Mouse (Mus musculus) forebrain, postnatal 0 days (tissue): ENCODE measurements around the gene Polr2i. TPM values are rescaled to one million over a fixed set of nuclear protein-coding genes. Genes with fewer than 3 reads are reported as not detected.

Experiments used
- ATAC-seq: fragments of 200-750 bp; cut with Nextera tagmentation; 2 replicates; pipeline ENCODE4 v1.8.0; 2017; ENCODE audit warnings: mild to moderate bottlenecking, moderate library complexity
- DNase-seq: peaks from one replicate; pipeline ENCODE4 v3.0.0-alpha.2; 2015
- H3K27ac ChIP-seq: fragments of 300-500 bp; sonication (generic); 2 replicates; pipeline ENCODE4 v1.5.1; 2014; ENCODE audit warnings: low read depth, mild to moderate bottlenecking, antibody characterized with exemption, low read length, moderate library complexity, mixed read lengths
- H3K27me3 ChIP-seq: fragments of 300-500 bp; sonication (generic); 2 replicates; pipeline ENCODE4 v1.6.1; 2014; ENCODE audit warnings: mild to moderate bottlenecking, low read length, mixed read lengths; ENCODE audit not compliant: insufficient read depth
- H3K36me3 ChIP-seq: fragments of 300-500 bp; sonication (generic); 2 replicates; pipeline ENCODE4 v1.6.1; 2014; ENCODE audit warnings: mild to moderate bottlenecking, moderate library complexity; ENCODE audit not compliant: insufficient read depth
- H3K4me1 ChIP-seq: fragments of 300-500 bp; sonication (generic); 2 replicates; pipeline ENCODE4 v1.6.1; 2014; ENCODE audit warnings: antibody characterized with exemption; ENCODE audit not compliant: insufficient read depth
- H3K4me2 ChIP-seq: fragments of 300-500 bp; sonication (generic); 2 replicates; pipeline ENCODE4 v1.6.1; 2014; ENCODE audit warnings: low read depth, mild to moderate bottlenecking, moderate library complexity
- H3K4me3 ChIP-seq: fragments of 300-500 bp; sonication (generic); 2 replicates; pipeline ENCODE4 v1.5.1; 2014; ENCODE audit warnings: low read depth, low read length, mixed read lengths
- H3K9ac ChIP-seq: fragments of 300-500 bp; sonication (generic); 2 replicates; pipeline ENCODE4 v1.6.1; 2014; ENCODE audit warnings: mild to moderate bottlenecking
- H3K9me3 ChIP-seq: fragments of 300-500 bp; sonication (generic); 2 replicates; pipeline ENCODE4 v1.6.1; 2016; ENCODE audit warnings: low read length
- CTCF ChIP-seq: sonication (generic); IDR thresholded peaks from 2 replicates; pipeline ENCODE4 v1.5.1; 2016; ENCODE audit warnings: antibody characterized with exemption, control low read depth, low read depth
- WGBS: fragments of 180-500 bp; shearing (Covaris S2); extraction: QIAGEN DNeasy Blood & Tissue Kit; methylation state at CpG from one replicate; pipeline ENCODE4 v1.1.7; 2014; 5-methylcytosine and 5-hydroxymethylcytosine counted together
- polyA plus RNA-seq: library from polyadenylated mRNA; unstranded; fragments of >200 nt; fragmentation: Nextera tagmentation; extraction: Ambion mirVana; gene quantifications from 2 replicates; pipeline ENCODE4 v1.2.1, GENCODE M21; 2015
- total RNA-seq: library from RNA; depleted of rRNA; stranded (reverse); fragments of >200 nt; gene quantifications from 2 replicates; pipeline ENCODE4 v1.2.3, GENCODE M21; 2014; rRNA removed

The Polr2i gene
- total and polyA plus RNA-seq, 2 experiments from 2014 or later = 71.0 to 186 TPM

DNA sequence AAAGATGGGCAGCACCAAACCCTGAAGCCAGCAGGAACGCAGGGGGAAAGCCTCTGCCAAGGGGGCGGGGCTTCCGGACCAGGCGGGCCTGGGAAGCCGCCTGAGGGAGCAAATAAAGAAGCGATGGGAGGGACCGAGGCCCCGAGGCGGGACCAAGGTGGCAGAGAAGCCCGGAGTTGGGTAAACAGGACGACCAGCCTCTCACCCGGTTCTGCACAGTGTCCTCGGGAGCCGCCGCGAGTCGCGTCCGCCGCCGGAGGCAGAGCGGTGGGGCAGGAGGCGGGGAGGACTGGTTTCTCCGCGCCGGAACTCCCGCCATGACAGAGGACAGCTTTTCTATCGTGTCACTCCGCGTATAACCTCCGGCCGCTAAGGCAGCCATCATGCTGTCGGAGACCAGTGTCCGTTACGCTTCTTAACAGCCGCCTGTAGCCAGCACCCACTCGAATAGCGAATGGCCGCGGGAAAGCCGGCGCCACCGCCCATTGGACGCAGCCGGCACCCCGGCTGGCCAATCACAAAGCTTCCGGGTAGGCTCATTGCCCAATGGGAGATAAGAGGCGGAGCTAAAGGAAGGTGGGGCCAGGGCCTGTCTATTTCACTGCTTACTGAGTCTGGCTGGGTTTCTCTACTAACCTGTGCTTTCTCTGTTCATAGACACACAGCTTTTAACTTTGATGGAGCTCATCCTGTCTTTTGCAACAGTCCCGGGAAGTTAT is 48.4 kb downstream of the Polr2i start, which contains the start of the genes Thap8 and Wdr62:
TSS of gene Thap8 (plus strand) at position 144 of the 719 bp plus-strand sequence.
TSS of gene Wdr62 (minus strand) at position 469 of the 719 bp plus-strand sequence.
- H3K27ac ChIP-seq = peak within 1 kb of the TSS; percentile 99
- ATAC-seq (peak; percentile 97), DNase-seq (peak; percentile 97)
- WGBS = under 1% methylated on average over 49 of the region's 49 CpGs
- H3K36me3 ChIP-seq = no peaks in the 10 kb centered on the region
- TF ChIP-seq CTCF = no peak
- H3K4me1 ChIP-seq = 0 out of 2 replicates have a peak, but pooled peaks cover 4% of the 10 kb centered on the region
- H3K9me3 ChIP-seq = no peaks in the 10 kb centered on the region
- peak within 1 kb of the TSS; percentile 65 for H3K9ac ChIP-seq
- peak within 1 kb of the TSS; percentile 86 for H3K4me2 ChIP-seq
- peak within 1 kb of the TSS; percentile 69 for H3K4me3 ChIP-seq
- H3K27me3 ChIP-seq = no peaks in the 10 kb centered on the region

GRCm38 (mm10) chr7:30280670-30281138 is 49.0 kb downstream of the Polr2i start:
- peak; percentile 93 for ATAC-seq
- TF ChIP-seq CTCF = no peak
- peak overlapping the region; percentile 86 for H3K4me2 ChIP-seq
- WGBS = under 1% methylated on average over 20 of the region's 20 CpGs
- no peaks in the 10 kb centered on the region for H3K36me3 ChIP-seq
- no peaks in the 10 kb centered on the region for H3K9me3 ChIP-seq
- peak overlapping the region; percentile 65 for H3K9ac ChIP-seq
- peak; percentile 96 for DNase-seq
- H3K4me3 ChIP-seq = peak overlapping the region; percentile 69
- no peaks in the 10 kb centered on the region for H3K27me3 ChIP-seq
- 0 out of 2 replicates have a peak, but pooled peaks cover 4% of the 10 kb centered on the region for H3K4me1 ChIP-seq
- peak overlapping the region; percentile 99 for H3K27ac ChIP-seq

- H3K9me3 ChIP-seq = no peaks in the 10 kb centered on the region
- 0 out of 2 replicates have a peak, but pooled peaks cover 4% of the 10 kb centered on the region for H3K4me1 ChIP-seq
- ATAC-seq (no peak), DNase-seq (no peak)
- no peak overlapping the region for H3K27ac ChIP-seq
- H3K9ac ChIP-seq = no peak overlapping the region
- no peak overlapping the region for H3K4me3 ChIP-seq
- H3K36me3 ChIP-seq = no peaks in the 10 kb centered on the region
- no peak for TF ChIP-seq CTCF
- peak overlapping the region; percentile 86; the same call in 1 of the 2 replicates for H3K4me2 ChIP-seq
- 87% methylated on average over 4 of the region's 4 CpGs for WGBS
- no peaks in the 10 kb centered on the region for H3K27me3 ChIP-seq
Observed at GRCm38 (mm10) chr7:30281522-30281921, 49.8 kb downstream of the Polr2i start.

DNA sequence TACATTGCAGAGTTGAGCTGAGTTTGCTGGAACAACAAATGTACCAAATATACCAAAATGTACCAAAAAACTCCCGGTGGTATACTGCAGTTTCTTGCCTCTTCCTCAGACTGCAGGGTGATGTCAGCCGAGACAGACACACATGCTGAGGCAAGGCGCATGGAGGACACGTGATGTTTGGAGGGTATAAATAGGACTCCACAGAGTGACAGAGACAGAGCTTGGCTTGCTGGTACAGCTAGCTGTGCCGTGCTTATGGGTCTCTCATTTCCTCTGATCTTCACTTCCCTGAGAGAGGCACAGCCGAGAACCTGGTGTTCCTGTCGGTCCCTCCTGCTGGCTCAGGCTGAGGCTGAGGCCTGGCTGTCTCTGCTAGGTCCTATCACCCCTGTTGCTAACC is 51.0 kb downstream of the Polr2i start:
- no peak for ATAC-seq

More for the DNA sequence above, 51.0 kb downstream of the Polr2i start:
- no peak for DNase-seq
- 73% methylated on average over 7 of the region's 7 CpGs for WGBS
- H3K27me3 ChIP-seq = no peaks in the 10 kb centered on the region
- H3K9me3 ChIP-seq = no peaks in the 10 kb centered on the region
- H3K27ac ChIP-seq = no peak overlapping the region
- H3K4me3 ChIP-seq = no peak overlapping the region
- 0 out of 2 replicates have a peak, but pooled peaks cover 4% of the 10 kb centered on the region for H3K4me1 ChIP-seq
- H3K36me3 ChIP-seq = no peaks in the 10 kb centered on the region
- no peak for TF ChIP-seq CTCF
- H3K4me2 ChIP-seq = no peak overlapping the region
- no peak overlapping the region for H3K9ac ChIP-seq

Other genes starting within 250 kb of the Polr2i start
- 5.9 and 7.3 TPM in 2 replicates for gene Zfp568, start 248.0 kb upstream of the Polr2i start, total RNA-seq
- gene Zfp568, start 248.0 kb upstream of the Polr2i start, polyA plus RNA-seq = 0.72 and 2.1 TPM in 2 replicates
- gene Zfp14, start 180.6 kb upstream of the Polr2i start, total RNA-seq = 13.2 and 15.2 TPM in 2 replicates
- 5.3 and 6.9 TPM in 2 replicates for gene Zfp14, start 180.6 kb upstream of the Polr2i start, polyA plus RNA-seq
- gene Zfp82, start 159.0 kb upstream of the Polr2i start, total RNA-seq = 8.0 and 11.0 TPM in 2 replicates
- 5.9 and 7.3 TPM in 2 replicates for gene Zfp82, start 159.0 kb upstream of the Polr2i start, polyA plus RNA-seq
- 1.0 TPM in 1 of 2 replicates, not detected in the other for gene Gm26920, start 141.5 kb upstream of the Polr2i start, total RNA-seq
- gene Gm26920, start 141.5 kb upstream of the Polr2i start, polyA plus RNA-seq = 0.38 and 1.1 TPM in 2 replicates
- gene Zfp566, start 141.4 kb upstream of the Polr2i start, total RNA-seq = 3.6 and 5.0 TPM in 2 replicates
- 15.6 and 19.6 TPM in 2 replicates for gene Zfp566, start 141.4 kb upstream of the Polr2i start, polyA plus RNA-seq
- 69.8 and 81.0 TPM in 2 replicates for gene Zfp260, start 137.2 kb upstream of the Polr2i start, total RNA-seq
- gene Zfp260, start 137.2 kb upstream of the Polr2i start, polyA plus RNA-seq = 51.2 and 55.5 TPM in 2 replicates
- gene Zfp382, start 110.0 kb upstream of the Polr2i start, total RNA-seq = 12.3 and 25.3 TPM in 2 replicates
- gene Zfp382, start 110.0 kb upstream of the Polr2i start, polyA plus RNA-seq = 7.8 and 15.5 TPM in 2 replicates
- 72.9 and 87.3 TPM in 2 replicates for gene Zfp146, start 62.2 kb upstream of the Polr2i start, total RNA-seq
- 6.6 and 8.7 TPM in 2 replicates for gene Zfp146, start 62.2 kb upstream of the Polr2i start, polyA plus RNA-seq
- gene Cox7a1, start 47.8 kb upstream of the Polr2i start, total RNA-seq = 1.4 and 1.9 TPM in 2 replicates
- 4.3 and 4.9 TPM in 2 replicates for gene Cox7a1, start 47.8 kb upstream of the Polr2i start, polyA plus RNA-seq
- 162 and 176 TPM in 2 replicates for gene Capns1, start 33.1 kb upstream of the Polr2i start, total RNA-seq
- 59.3 and 65.9 TPM in 2 replicates for gene Capns1, start 33.1 kb upstream of the Polr2i start, polyA plus RNA-seq
- 151 and 204 TPM in 2 replicates for gene Tbcb, start 324 bp downstream of the Polr2i start, total RNA-seq
- gene Tbcb, start 324 bp downstream of the Polr2i start, polyA plus RNA-seq = 475 and 558 TPM in 2 replicates
- gene Ovol3, start 3.8 kb downstream of the Polr2i start, total RNA-seq = not detected in 2 replicates
- not detected in 2 replicates for gene Ovol3, start 3.8 kb downstream of the Polr2i start, polyA plus RNA-seq
- gene Thap8, start 48.1 kb downstream of the Polr2i start, total RNA-seq = 0.52 TPM in 1 of 2 replicates, not detected in the other
- gene Thap8, start 48.1 kb downstream of the Polr2i start, polyA plus RNA-seq = 0.45 TPM in 2 replicates
- 2.0 and 3.2 TPM in 2 replicates for gene Wdr62, start 48.5 kb downstream of the Polr2i start, total RNA-seq
- gene Wdr62, start 48.5 kb downstream of the Polr2i start, polyA plus RNA-seq = 2.7 and 2.9 TPM in 2 replicates
- gene Clip3, start 59.8 kb downstream of the Polr2i start, total RNA-seq = 105 and 108 TPM in 2 replicates
- gene Clip3, start 59.8 kb downstream of the Polr2i start, polyA plus RNA-seq = 178 and 186 TPM in 2 replicates
- gene Alkbh6, start 76.8 kb downstream of the Polr2i start, total RNA-seq = 70.5 and 74.1 TPM in 2 replicates
- gene Alkbh6, start 76.8 kb downstream of the Polr2i start, polyA plus RNA-seq = 117 and 127 TPM in 2 replicates
- gene Syne4, start 82.9 kb downstream of the Polr2i start, total RNA-seq = 5.2 and 6.5 TPM in 2 replicates
- 1.8 and 4.5 TPM in 2 replicates for gene Syne4, start 82.9 kb downstream of the Polr2i start, polyA plus RNA-seq
- 0.52 TPM in 1 of 2 replicates, not detected in the other for gene E130208F15Rik, start 89.8 kb downstream of the Polr2i start, total RNA-seq
- gene E130208F15Rik, start 89.8 kb downstream of the Polr2i start, polyA plus RNA-seq = 0.31 TPM in 1 of 2 replicates, not detected in the other
- 9.8 and 14.6 TPM in 2 replicates for gene Sdhaf1, start 91.9 kb downstream of the Polr2i start, total RNA-seq
- gene Sdhaf1, start 91.9 kb downstream of the Polr2i start, polyA plus RNA-seq = 18.4 and 20.7 TPM in 2 replicates
- 25.2 and 28.0 TPM in 2 replicates for gene Lrfn3, start 130.8 kb downstream of the Polr2i start, total RNA-seq
- 16.4 and 20.3 TPM in 2 replicates for gene Lrfn3, start 130.8 kb downstream of the Polr2i start, polyA plus RNA-seq
- 14.5 and 25.6 TPM in 2 replicates for gene Tyrobp, start 181.8 kb downstream of the Polr2i start, total RNA-seq
- 44.2 and 52.5 TPM in 2 replicates for gene Tyrobp, start 181.8 kb downstream of the Polr2i start, polyA plus RNA-seq
- gene Hcst, start 187.9 kb downstream of the Polr2i start, total RNA-seq = 1.1 TPM in 1 of 2 replicates, not detected in the other
- 0.41 and 0.87 TPM in 2 replicates for gene Hcst, start 187.9 kb downstream of the Polr2i start, polyA plus RNA-seq
- 1.6 and 3.4 TPM in 2 replicates for gene Nfkbid, start 189.8 kb downstream of the Polr2i start, total RNA-seq
- gene Nfkbid, start 189.8 kb downstream of the Polr2i start, polyA plus RNA-seq = 1.1 and 1.7 TPM in 2 replicates
- gene Aplp1, start 213.6 kb downstream of the Polr2i start, total RNA-seq = 705 and 834 TPM in 2 replicates
- gene Aplp1, start 213.6 kb downstream of the Polr2i start, polyA plus RNA-seq = 863 and 867 TPM in 2 replicates
- gene Kirrel2, start 225.7 kb downstream of the Polr2i start, total RNA-seq = 0.46 and 2.1 TPM in 2 replicates
- 0.07 and 0.11 TPM in 2 replicates for gene Kirrel2, start 225.7 kb downstream of the Polr2i start, polyA plus RNA-seq
- 0.08 TPM in 1 of 2 replicates, not detected in the other for gene Nphs1, start 226.4 kb downstream of the Polr2i start, total RNA-seq
- 0.06 and 0.09 TPM in 2 replicates for gene Nphs1, start 226.4 kb downstream of the Polr2i start, polyA plus RNA-seq